Mouse (Mus musculus) liver, embryonic 14.5 days (tissue): Measurements from ENCODE around the gene Gcgr.
A peak's percentile ranks its signal among the peaks of the same experiment; 100 is the strongest.

Experiments
- CTCF ChIP-seq: IDR thresholded peaks from 2 replicates; pipeline ENCODE4 v1.5.1; 2016; ENCODE audit warnings: antibody characterized with exemption, low read depth, control low read depth
- EP300 ChIP-seq: IDR thresholded peaks from 2 replicates; pipeline ENCODE4 v1.6.1; 2016; ENCODE audit warnings: antibody characterized with exemption, low read depth

DNA sequence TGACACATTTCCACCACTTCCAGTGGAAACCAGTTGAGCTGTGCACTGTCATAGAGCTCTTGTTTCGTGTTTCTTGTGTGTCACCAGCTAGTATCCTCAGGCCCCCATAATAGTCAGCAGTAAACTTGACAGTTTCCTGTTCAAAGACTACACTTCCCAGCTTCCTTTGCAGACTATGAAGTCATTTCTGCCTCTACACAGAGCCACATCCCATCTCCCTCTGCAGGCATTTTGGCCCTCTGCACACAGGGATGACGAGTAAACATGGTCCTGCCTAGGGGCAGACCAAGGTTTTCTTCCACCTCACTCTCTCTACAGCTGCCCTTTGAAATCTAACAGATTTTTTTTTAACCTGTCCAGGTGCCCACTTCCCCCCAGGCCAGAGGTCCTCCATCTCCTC, 17.0 kb downstream of the Gcgr start:
- TF ChIP-seq CTCF (peak; percentile 36; the same call in 1 of the 2 replicates), EP300 (no peak)
